Mouse (Mus musculus) layer of hippocampus, postnatal 10 days (tissue): Measurements from ENCODE around the gene Hoxa5. TPM values are rescaled to one million over a fixed set of nuclear protein-coding genes. Genes with fewer than 3 reads are reported as not detected.

Experiments
- DNase-seq, 2 experiments: peaks; one replicate each; pipeline ENCODE4 v3.0.0; 2021; ENCODE audit warnings: low spot score in 2 of 2
- total RNA-seq, 2 experiments: library from RNA; stranded (reverse); gene quantifications; 2 replicates each; pipeline ENCODE4 v1.2.3; 2021

Gene Hoxa5
- total RNA-seq, 2 experiments from 2014 or later, result not detected

DNA sequence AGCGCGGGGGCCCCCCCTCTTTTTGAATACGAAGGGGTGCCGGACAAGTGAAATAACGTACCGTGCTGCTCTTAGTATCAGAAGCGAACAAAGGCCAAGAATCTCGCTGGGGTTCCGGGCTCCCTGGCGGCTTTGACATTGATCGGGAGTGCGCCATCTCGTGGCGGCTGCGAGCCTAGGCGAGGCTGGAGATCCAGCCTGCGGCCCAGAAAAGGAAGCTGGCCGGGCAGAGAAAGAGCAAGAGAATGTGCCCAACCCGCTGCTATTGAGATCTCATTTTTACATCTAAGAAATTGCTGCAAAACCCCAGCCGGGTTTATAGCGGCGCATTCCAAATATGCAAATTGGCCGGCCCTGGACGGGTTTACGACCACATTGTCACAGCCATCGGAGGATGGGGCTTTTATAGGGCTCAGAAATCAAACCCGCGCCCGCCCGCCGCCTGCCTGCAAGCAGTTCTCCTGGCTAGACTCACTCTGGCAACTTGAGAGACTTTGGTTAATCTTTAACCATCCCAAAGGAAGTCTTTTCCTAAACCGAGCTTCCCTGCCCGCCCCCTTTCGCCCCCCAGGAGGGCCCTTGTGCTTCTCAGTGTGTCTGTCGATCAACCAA lies 36.1 kb upstream of the Hoxa5 start, which contains the start of gene Hoxa10:
Gene Hoxa10, minus strand, starts transcription at position 466 of the 612 bp plus-strand sequence.
- peak; percentile 70 to 71 for DNase-seq

DNA sequence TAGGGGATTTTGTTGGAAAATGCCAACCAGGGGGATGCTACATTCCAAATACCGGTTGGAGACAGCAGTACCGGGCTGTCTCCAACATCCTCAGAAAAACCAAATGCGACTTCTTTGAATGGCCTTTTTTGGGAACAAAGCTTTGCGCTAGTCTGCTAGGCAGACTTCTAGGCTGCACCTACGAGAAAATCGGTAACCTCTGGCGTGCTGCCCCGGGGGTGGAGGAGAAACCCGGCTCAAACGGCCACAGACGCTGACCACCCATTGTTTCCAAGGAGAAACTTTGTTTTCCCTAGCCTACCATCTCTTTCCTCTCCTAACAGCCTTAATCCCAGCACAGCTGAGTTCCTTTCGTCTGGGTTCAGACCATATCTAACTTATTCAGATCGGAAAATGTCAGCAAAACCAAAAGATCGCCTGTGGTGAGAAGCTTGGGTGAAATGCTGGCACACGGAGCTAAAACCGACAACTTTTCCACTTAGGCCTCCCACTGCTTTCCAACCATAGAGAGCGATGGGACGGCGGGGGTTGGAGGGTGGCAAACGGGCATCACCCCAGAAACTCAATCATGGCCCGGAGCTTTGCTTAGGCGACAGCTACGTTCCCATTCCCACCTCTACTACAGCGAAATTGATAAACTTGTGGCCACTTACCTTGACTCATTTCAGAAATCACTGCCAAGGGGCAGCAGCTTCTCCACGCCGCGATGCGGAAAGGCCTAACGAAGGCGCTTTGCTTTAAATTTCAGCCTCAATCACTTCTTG lies 35.4 kb upstream of the Hoxa5 start:
- DNase-seq, result no peak

DNA sequence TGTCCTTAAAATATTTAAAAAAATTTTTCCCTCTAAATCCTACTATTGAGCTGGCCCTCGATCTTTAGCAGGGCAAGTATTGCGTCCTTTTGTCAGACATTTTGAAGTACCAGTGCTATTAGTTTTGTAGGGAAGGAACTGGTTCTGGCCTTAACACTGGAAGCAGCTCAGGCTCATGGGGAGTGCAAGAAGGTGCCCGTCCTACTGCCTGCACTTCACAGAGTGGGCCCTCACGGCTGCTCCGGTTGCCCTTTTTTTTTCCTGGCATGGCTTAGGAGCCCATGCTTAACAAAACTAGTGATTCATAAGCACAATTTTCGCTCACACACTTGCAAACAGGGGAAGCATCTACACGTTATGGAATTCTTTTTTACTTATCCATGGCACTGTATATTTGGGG lies 34.6 kb upstream of the Hoxa5 start:
- no peak for DNase-seq

DNA sequence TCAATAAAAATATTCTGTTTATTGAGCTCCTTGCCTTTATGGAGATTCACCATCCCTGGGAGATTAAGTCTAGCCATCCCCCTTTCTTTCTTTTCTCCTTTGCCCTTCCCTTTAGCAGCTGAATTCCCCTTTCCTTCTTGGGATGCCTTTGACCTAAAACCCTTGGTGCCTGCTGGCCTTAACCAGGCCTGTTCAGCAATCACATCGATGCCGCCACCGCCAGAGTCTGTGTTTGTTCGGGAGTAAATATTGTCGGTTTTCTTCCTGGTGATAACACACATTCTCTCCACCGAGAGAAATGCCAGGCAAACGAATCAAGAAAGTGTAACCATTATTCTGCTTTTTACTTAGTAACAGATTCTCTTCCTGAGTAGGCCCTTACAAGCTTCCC lies 33.8 kb upstream of the Hoxa5 start:
- no peak for DNase-seq

DNA sequence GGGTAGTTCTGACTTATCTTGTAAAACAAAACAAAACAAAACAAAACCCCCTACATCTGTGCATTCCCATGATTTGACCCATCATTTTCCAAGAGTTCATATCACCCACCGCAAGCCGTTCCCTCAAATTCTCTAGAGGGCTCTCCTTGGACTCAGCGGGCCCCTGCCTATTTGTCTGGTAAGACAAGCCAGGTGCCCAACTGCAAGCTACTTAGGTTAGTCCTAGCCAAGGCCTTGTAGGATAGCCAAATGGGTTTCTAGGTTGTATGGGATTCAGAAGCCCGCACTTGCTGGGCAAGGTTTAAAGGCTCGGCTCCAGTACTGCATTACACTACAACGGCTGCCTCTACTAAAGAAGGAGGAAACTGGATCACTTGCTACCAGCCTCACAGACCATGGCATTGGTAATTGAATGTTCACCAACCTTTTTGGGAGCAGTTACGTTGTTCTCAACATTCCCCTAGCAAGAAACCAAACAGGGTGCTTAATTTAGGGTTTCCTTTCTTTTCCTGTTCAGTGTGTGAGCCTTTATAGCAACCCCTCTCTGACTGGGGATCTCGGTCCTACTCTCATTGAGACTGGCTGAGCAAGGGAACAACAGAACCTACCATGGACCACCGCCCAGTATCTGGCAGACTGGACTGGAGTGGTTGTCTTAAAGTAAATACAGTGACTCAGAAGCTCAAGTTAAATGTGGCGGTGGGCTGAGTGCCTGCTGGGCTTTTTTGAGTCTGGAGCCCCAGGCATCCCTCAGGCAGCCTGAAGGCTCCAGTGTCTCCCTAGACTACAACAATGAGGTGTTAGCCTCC lies 33.2 kb upstream of the Hoxa5 start:
- no peak for DNase-seq

DNA sequence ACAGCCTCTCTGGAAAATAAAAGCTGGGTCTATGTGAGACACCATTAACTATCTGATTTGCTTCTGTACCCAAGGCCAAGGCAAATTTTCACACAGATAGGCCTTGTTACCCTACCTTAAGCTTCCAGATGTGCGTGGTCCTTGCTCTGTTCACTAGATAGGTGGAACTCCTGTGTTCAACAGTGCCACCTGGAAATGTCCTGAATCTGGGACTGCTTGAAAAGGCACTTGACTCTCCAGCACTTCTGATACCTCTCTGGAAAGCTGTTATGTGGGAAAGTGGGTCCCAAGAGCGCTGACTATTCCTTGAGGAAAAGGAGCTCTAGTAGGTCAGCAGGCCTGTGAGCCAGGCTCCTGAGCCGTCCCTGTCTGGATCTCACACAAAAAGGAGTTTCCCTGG lies 32.4 kb upstream of the Hoxa5 start:
- no peak for DNase-seq

DNA sequence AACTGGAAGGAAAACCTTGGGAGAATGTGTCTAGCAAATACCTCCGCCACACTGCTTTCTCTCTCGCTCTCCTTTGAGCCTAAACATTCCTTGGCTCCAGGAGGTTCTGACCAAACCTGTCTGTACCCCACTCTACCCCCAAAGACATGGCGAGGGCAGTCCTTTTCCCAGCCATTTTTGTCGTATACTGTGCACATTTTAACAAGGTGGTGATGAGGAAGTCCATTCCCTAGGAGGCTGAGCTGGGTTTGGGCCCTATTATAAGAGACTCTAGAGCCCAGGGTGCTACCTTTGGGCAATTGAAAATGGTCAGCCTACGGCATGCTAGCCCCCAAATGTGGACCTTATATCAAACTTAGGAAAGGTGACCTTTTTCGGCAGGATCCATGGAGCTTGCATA lies 31.5 kb upstream of the Hoxa5 start:
- no peak for DNase-seq

DNA sequence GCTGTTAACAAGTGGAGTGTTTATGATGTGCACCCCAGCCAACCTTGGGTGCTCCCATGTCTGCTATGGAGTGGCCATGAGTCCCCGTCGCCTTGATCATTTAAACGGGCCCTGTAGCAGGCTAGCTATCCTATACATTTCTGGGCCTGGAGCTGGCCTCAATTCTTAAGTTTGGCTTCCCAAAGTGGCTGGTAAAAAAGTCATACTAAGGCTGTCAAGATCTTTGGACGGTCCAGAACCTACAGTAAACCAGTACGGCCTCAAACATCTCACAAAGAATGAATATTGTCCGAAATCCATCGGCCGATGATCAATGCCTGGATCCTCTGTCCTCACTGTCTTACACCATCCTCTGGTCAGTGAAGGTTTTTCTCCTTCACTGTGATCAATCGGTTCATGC lies 30.9 kb upstream of the Hoxa5 start:
- DNase-seq, result no peak

DNA sequence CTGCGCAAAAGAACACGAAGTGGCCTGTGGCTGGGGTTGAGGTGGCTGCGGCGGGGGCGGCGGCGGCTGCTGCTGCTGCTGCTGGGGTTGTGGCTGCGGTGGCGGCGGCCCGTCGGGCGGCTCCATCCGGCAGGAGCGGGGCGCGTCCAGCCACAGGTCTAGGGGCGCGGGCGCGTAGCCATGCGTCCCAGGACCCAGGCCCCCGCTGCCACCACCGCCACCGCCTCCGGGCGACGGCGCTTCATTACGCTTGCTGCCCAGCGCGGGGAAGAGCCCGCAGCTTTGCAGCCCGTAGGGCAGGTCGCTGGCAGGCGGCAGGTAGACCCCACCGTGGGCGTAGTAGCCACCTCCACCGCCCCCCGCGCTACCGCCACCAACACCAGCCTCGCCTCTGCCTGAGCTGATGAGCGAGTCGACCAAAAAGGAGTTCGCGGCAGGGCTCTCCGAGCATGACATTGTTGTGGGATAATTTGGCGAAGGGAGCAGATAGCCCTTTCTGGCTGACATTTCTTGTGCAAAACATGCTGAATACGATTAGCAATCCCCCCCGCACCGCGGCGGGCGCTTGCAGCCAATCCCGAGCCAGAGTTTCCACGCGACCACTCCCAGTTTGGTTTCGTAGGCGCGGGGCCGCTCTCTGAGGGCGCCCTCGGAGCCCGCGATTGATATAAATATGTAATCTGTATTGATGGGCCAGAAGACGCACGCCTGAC lies 30.2 kb upstream of the Hoxa5 start:
- no peak for DNase-seq

DNA sequence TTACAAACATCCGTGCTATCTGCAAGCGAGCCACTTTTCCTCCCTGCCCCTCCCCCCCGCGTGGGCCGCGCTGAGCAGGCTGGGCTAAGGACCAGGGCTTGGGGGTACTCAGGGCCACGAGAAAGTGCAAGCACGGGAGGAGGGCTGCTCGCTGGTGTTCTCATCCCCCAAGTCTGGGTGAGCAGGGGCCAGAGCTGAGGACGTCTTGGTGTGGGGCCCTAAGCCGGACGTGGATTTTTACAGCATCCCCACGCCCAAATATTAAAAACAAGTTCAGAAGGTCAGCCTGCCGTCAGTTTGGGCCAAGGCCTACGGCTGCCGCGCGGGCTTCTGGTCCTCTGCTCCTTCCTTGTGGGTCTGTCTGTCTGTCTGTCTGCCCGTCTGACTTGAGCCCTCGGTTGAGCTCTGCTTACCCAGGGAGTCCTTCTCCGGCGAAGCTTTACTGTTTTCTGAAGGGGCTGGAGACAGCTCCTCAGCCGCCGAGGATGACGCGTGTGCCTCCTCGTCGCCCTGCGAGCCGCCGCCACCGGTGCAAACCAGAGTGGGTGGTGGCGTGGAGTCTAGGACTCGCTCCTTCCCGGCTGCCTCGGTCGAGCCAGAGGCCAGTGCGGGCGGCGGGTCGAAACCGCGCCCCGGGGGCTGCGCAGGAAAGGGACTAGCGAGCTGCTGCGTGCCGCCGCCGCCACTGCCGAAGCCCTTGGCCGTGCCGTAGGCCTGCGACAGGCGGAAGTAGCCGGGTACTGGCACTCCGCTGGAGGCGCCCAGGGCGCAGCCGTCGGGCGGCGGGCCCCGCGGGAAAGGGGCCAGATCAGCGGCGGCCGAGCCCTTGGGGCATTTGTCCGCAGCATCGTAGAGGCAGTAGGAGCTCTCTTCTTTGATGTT lies 29.4 kb upstream of the Hoxa5 start:
- DNase-seq, result no peak

DNA sequence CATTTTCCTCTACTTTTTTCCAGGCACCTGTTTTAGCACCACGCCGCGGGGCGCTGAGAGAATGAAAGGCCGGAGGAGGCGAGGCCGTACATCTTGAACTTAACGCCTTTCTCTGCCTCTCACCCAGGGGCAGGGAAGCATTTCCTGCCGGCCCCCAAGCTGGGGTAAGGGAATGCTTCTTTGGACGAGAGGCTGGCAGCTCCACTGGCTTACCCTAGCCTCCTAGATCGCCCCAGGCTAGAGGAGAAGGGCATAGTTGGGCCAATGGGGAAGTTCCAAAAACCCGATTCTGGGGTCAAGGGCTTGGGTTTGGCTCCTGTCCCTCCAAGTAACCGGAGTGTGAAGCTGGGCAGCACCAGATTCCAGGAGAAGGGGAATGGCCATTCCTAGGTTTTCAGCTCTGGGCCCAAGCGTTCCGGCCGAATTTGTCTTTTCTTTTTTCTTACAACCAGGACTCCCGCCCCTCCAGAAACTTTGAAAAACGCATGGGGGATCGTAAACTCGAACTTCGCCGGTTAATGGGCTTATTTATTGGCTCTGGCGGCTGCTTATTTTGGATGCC lies 28.7 kb upstream of the Hoxa5 start:
- no peak for DNase-seq

DNA sequence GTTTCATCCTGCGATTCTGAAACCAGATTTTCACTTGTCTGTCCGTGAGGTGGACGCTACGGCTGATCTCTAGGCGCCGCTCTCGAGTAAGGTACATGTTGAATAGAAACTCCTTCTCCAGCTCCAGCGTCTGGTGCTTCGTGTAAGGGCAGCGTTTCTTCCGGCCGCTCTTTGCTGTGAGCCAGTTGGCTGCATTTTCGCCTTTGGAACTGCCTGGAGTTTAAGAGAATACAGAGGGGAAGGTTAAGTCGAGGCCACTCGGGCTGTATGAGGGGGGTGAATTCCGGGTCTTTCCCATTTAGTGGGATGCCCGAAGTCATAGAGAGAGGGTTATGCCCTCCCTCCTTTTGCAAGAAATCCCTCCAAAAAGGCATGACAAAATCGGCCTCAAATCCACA lies 28.2 kb upstream of the Hoxa5 start:
- DNase-seq, result no peak

DNA sequence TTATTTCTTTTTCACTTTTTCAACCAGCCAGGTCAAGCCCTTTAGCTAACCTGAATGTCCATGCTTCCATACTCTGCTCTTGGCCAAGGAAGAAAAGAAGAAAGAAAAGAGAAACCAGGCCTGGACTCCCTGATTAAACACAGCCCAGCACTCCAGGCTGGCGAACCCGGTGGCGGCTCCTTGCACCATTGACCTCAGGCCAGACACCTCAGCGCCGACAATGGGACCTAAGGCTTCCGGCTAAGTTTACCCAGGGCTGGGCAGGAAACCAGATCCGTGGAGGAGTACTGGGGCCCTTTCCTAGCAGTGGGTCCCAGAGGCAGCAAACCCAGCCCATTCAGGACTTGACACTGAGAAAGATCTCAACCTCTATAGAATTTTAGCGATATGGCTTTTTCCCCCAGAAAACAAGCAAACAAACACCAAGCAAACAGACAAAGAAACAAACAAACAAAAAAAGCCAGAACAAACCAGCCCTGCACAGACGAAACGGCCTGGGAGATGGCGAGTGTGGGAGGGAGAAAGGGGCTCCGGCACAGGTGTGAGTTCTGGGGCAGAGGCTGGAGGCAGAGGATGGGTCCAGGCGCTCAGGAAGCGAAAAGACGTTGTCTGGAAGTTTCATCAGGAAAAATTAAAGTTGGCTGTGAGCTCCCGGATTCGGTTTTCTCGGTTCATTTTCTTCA lies 27.6 kb upstream of the Hoxa5 start:
- no peak for DNase-seq

DNA sequence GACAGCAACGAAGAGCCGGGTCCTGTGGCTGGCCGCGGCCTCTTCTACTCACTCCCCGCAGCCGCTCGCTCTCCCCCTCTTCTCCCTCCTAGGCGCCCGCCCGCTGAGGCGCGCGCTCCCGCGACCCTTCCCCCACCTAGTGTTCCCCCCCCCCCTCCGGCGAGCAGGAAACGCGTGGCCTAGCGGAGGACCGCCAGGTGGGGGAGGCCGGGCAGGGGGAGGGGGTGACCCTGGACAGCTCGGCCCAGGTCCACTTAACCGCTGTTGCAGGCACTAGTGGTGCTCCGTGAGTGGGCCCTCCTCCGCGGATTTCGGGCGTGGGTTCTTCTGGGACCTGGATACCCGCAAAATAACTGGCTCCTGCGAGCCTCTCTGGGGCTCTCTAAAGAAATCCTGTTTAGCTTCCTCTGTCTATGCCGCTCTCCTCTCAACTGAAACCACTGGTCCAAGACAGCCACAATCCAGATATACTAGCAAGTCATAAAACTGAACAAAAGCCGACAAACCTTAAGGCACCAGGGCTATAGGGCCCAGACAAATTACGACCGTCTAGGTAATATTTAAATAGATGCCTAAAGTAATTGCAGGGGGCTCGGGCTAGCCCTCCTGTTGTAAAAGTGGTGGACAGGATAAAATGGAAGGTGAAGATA lies 26.3 kb upstream of the Hoxa5 start, which contains the start of gene Hoxa9:
Gene Hoxa9, minus strand, starts transcription at position 574 of the 650 bp plus-strand sequence.
- no peak for DNase-seq

DNA sequence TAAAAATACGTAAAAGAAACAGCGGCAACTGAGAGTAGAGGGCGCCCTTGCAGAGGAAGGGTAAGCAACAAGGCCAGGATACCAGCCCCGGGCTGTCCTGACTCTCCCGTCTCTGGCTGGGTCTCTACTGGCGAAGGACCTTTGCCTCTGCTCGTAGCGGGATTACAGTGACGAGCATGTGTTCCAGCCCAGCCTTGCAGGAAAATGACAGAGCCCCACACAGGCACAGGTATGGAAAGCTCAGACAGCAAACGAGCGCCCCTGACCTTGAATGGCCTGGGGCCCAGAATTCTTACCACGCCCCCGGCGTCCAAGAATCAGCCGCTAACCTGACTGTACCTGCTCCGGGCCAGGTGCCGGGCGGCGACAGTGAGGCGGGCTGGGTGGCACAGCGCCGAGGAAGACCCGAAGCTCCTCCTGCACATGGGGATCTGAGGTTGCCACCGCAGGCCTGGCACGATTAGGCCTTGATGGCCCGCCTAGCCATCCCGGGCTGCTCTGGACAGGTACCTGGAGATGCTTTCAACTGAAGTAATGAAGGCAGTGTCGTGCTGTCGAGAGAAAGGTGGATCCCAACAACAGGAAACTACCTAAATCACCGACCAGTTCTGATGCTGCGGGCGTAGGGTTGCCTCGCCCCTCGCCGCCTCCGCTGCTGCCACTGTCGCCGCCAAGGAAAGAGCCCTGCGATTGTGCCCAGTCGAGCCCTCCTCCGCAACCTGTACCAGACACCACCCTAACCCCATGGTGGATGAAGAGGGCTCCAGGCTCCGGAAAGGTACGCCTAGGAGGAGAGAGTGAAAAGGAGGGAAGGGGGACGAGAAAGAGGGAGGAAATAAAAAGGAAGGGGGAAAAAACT lies 25.4 kb upstream of the Hoxa5 start:
- no peak for DNase-seq

DNA sequence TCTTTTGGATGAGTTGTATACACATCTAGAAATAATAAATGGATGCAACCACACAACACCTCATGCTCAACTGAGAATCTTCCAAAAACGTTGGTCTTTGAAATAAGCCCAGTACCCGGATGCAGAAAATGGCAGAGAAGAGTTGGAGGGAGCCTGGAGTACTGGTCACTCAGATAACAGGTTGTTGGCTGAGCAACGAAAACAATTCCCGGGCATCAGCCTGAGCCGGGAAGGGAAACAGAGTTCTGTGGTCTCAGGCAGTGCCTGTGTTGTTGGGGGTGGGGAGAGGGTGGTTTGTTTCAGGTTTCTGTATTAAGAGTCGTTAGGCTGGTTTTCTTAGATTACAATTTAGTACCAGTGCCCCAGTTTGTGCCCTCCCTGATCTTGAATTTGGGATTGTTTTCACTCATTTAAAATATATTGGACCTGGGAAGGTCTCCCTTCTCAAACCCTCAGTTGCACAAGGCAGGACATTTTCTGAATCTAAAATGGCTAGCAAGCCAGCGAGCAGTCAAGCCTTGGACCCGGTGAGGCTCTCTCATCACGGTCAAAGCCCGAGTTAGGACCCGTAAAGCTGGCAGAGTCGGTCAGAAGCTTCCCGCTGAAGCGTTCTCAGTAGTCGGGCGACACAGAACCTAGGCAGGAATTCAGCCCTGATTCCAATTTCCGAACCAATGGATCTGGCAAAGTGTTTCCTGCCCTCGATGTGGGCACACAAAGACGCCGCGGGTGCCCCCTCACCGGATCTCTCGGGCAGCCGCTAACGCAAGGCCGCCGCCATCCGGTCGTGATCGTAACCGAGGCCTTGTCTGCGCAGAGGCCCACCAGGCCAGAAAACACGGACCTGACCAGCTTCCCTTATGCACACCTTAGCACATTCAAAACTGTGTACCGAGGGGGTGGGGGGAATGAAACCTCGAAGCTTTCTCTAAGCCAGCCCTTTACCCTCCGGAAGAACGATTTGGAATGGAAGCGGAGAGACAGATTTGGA lies 24.4 kb upstream of the Hoxa5 start:
- no peak for DNase-seq
